Mouse (Mus musculus) spleen, postnatal 4 days (tissue): ENCODE results near the gene Kcnh7.

Experiments
- DNase-seq, 2 experiments: peaks; one replicate each; pipeline ENCODE4 v3.0.0; 2022; ENCODE audit warnings: low spot score in 2 of 2

Kcnh7 gene

DNA sequence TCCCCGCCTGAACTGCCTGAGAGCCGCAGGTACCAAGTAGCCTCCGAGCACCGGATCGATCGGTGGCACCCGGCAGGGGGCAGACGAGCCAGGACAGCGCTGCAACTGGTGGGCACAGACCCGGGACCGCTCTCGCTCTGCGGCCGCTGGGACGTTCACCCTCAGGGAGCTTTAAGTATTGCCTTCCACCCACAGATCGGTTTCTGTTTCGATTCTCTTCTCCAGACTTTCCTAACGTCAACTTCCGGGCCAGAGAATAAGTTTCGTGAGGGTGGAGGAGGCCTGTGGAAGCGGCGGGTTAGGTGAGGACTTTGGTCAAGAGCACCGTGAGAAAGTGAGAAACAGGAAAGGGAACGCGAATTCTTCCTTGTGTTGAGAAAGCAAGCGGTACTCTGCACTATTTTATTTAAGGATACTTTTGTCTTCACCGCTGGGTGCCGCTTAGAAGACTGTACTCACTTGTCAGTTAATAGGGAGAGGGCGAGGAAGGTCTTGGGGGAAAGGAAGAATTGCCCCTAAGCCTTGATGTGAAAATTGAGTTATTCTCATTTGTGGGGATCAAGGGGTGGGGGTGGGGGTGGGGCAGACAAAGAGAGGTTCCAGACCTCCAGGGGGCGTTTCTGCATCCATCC lies 538.0 kb downstream of the Kcnh7 start, which contains the start of gene Ifih1:
Ifih1 (minus strand) TSS at position 242 of the 632 bp plus-strand sequence.
- DNase-seq: peak; percentile 75 to 87

DNA sequence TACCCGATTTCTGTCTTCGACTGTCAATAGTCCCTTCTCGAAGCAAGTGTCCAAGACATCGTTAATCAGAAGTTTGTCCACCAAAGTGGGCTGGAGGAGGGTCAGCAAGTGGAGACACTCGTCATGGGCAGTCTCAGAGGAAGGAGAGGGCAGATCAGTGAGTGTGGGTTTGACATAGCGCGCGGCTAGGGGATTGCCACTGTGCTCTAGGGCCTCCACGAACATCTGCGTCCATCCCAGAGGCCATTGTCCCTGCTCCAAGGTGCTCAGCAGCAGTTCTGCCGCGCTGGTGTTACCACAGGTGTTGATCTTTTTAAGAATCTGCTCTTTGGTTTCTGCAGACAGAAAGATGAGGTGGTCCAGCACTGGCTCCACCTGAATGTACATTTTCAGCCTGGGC lies 538.6 kb downstream of the Kcnh7 start:
- DNase-seq: peak; percentile 16 to 71

DNA sequence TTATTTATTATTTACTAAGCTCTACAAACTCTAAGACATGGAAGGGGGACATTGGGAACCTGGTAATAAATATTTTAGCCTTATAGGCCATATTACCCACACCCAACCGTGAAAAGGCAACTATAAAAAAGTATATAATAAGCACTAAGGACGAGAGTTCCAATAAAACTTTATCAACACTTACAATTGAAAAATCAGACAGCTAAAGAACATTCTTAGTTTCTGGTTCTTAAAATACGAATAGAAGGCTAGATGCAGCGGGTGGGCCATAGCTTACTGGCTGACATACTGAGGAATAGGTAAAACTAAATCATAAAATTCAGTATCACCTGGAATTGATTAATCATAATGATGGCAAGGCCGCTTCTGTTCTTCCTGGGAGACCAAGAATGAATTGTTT lies 539.2 kb downstream of the Kcnh7 start:
- DNase-seq: no peak
